Mouse (Mus musculus) heart, adult 2 months (tissue): ENCODE results near the gene Rrbp1.

Source experiments
- CTCF ChIP-seq: fragments of 200-600 bp; IDR thresholded peaks from 2 replicates; pipeline ENCODE4 v1.8.1; 2022; ENCODE audit warnings: antibody characterized with exemption, mild to moderate bottlenecking, moderate library complexity
- POLR2A ChIP-seq: fragments of 200-500 bp; IDR thresholded peaks from 2 replicates; pipeline ENCODE4 v1.6.1; 2011; ENCODE audit warnings: mild to moderate bottlenecking, low read depth, low read length, control low read depth; ENCODE audit not compliant: insufficient read depth

GRCm38 (mm10) chr2:143951028-143951420 is 60.0 kb downstream of the Rrbp1 start:
- TF ChIP-seq POLR2A (no peak), CTCF (no peak)
